Mouse (Mus musculus): ENCODE data around the gene Dapl1. TPM values are rescaled to one million over a fixed set of nuclear protein-coding genes. Genes with fewer than 3 reads are reported as not detected.

Gene Dapl1
- total and polyA plus RNA-seq, 2 experiments from 2014 or later: 5.2 TPM; not detected in 1

- no peak overlapping the region for H3K4me2 ChIP-seq (ENCODE audit: low read depth, low read length, poor library complexity, severe bottlenecking)
- TF ChIP-seq CTCF (IDR thresholded peaks at IDR 0.05): no peak
Measured at GRCm38 (mm10) chr2:59485080-59485479, 627 bp downstream of the Dapl1 start.

DNA sequence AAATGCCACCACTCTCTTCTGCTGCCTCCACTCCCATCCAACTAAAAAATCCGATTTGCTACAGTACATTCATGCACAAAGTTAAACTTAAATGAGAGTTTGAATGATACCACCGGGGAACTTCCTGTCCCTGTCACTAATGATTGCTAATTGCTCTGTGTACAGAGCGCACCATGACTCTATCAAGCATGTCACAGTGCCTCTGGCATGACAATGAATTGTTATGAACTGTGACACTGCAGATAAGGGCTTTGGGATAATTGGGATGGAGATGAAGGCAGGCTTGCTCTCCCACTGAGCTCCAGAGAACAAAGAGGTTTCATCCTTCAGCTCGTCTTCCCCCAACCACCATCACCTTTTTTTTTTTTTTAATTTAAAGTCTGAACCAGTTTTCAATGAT lies 1.2 kb downstream of the Dapl1 start:
- Histone ChIP-seq H3K27ac (ENCODE audit: low read depth, low read length) (no peak overlapping the region), H3K4me1 (ENCODE audit: insufficient read depth, low read length) (no peaks in the 10 kb centered on the region), H3K9ac (replicated peaks; ENCODE audit: low read length, poor library complexity, severe bottlenecking) (no peak overlapping the region), H3K9me3 (ENCODE audit: low read length) (no peaks in the 10 kb centered on the region), H3K27me3 (ENCODE audit: insufficient read depth, low read length) (no peaks in the 10 kb centered on the region), H3K36me3 (ENCODE audit: insufficient read depth, low read length) (no peaks in the 10 kb centered on the region), H3K4me2 (ENCODE audit: low read depth, low read length, poor library complexity, severe bottlenecking) (no peak overlapping the region), H3K4me3 (ENCODE audit: low read depth, low read length) (no peak overlapping the region)
- TF ChIP-seq CTCF (IDR thresholded peaks at IDR 0.05): no peak
- ATAC-seq (ENCODE audit: low FRiP score) (peak; percentile 66; the same call in 1 of the 2 replicates), DNase-seq (ENCODE audit: low spot score) (peak; percentile 48)
- WGBS: 24% methylated on average over 4 of the region's 4 CpGs

More at GRCm38 (mm10) chr2:59485080-59485479, 627 bp downstream of the Dapl1 start:
- no peaks in the 10 kb centered on the region for H3K4me1 ChIP-seq (ENCODE audit: insufficient read depth, low read length)
- no peak overlapping the region for H3K9ac ChIP-seq (replicated peaks; ENCODE audit: low read length, poor library complexity, severe bottlenecking)
- ATAC-seq (ENCODE audit: low FRiP score) (no peak), DNase-seq (ENCODE audit: low spot score) (no peak)
- no peak overlapping the region for H3K4me3 ChIP-seq (ENCODE audit: low read depth, low read length)
- no peaks in the 10 kb centered on the region for H3K36me3 ChIP-seq (ENCODE audit: insufficient read depth, low read length)
- H3K27me3 ChIP-seq (ENCODE audit: insufficient read depth, low read length): no peaks in the 10 kb centered on the region
- 54% methylated on average over 2 of the region's 2 CpGs for WGBS
- H3K27ac ChIP-seq (ENCODE audit: low read depth, low read length): no peak overlapping the region
- H3K9me3 ChIP-seq (ENCODE audit: low read length): no peaks in the 10 kb centered on the region

DNA sequence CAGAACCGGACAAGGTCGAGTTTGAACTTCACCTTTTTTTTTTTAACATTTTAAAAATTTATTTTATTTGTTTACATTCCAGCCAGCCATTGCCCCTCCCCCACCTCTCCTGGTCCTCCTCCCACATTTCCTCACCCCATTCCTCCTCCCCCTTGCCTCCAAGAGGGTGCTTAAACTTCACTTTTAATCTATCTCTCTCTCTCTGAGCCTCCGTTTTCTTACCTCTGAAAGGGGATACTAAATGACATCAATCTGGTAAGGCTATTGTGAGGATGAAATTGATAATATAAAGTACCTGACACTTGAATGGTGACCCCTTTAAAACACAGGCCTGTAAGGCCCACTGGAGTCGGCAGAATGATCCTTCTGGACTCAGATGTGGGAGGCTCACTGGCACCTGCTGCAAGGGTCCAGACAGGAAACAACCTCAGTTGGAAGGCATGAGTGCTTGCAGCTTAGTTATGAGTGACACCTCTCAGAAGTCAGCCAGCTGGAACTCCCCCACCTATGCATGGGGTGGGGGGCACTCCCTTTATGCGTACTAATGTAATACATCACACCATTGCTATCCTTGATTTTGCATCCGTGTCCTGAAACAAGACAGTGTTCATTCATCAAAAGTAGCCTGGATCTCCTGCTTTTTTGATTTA lies 1.9 kb downstream of the Dapl1 start:
- WGBS: 55% methylated on average over 6 of the region's 6 CpGs
- no peak overlapping the region for H3K9ac ChIP-seq (replicated peaks; ENCODE audit: low read length, poor library complexity, severe bottlenecking)
- H3K27me3 ChIP-seq (ENCODE audit: insufficient read depth, low read length): no peaks in the 10 kb centered on the region
- TF ChIP-seq CTCF (IDR thresholded peaks at IDR 0.05): no peak
- no peak for DNase-seq (ENCODE audit: low spot score)
- no peak overlapping the region for H3K27ac ChIP-seq (ENCODE audit: low read depth, low read length)
- no peak for ATAC-seq (ENCODE audit: low FRiP score)
- H3K4me1 ChIP-seq (ENCODE audit: insufficient read depth, low read length): no peaks in the 10 kb centered on the region
- no peak overlapping the region for H3K4me3 ChIP-seq (ENCODE audit: low read depth, low read length)
- H3K9me3 ChIP-seq (ENCODE audit: low read length): no peaks in the 10 kb centered on the region
- H3K4me2 ChIP-seq (ENCODE audit: low read depth, low read length, poor library complexity, severe bottlenecking): no peak overlapping the region
- no peaks in the 10 kb centered on the region for H3K36me3 ChIP-seq (ENCODE audit: insufficient read depth, low read length)

- Histone ChIP-seq H3K27me3 (ENCODE audit: insufficient read depth, low read length) (no peaks in the 10 kb centered on the region), H3K4me1 (ENCODE audit: insufficient read depth, low read length) (no peaks in the 10 kb centered on the region), H3K4me2 (ENCODE audit: low read depth, low read length, poor library complexity, severe bottlenecking) (no peak overlapping the region), H3K36me3 (ENCODE audit: insufficient read depth, low read length) (no peaks in the 10 kb centered on the region), H3K4me3 (ENCODE audit: low read depth, low read length) (no peak overlapping the region), H3K9me3 (ENCODE audit: low read length) (no peaks in the 10 kb centered on the region), H3K9ac (replicated peaks; ENCODE audit: low read length, poor library complexity, severe bottlenecking) (no peak overlapping the region), H3K27ac (ENCODE audit: low read depth, low read length) (no peak overlapping the region)
- TF ChIP-seq CTCF (IDR thresholded peaks at IDR 0.05): no peak
- no peak for ATAC-seq (ENCODE audit: low FRiP score)
- DNase-seq (ENCODE audit: low spot score): no peak
- 75% methylated on average over 2 of the region's 2 CpGs for WGBS
Measured at GRCm38 (mm10) chr2:59488235-59488634, 3.8 kb downstream of the Dapl1 start.

GRCm38 (mm10) chr2:59490353-59490752 lies 5.9 kb downstream of the Dapl1 start:
- Histone ChIP-seq H3K27me3 (ENCODE audit: insufficient read depth, low read length) (no peaks in the 10 kb centered on the region), H3K9ac (replicated peaks; ENCODE audit: low read length, poor library complexity, severe bottlenecking) (no peak overlapping the region), H3K9me3 (ENCODE audit: low read length) (no peaks in the 10 kb centered on the region), H3K4me3 (ENCODE audit: low read depth, low read length) (no peak overlapping the region), H3K4me2 (ENCODE audit: low read depth, low read length, poor library complexity, severe bottlenecking) (no peak overlapping the region), H3K27ac (ENCODE audit: low read depth, low read length) (no peak overlapping the region), H3K4me1 (ENCODE audit: insufficient read depth, low read length) (no peaks in the 10 kb centered on the region), H3K36me3 (ENCODE audit: insufficient read depth, low read length) (no peaks in the 10 kb centered on the region)
- TF ChIP-seq CTCF (IDR thresholded peaks at IDR 0.05): no peak
- DNase-seq (ENCODE audit: low spot score) (no peak), ATAC-seq (ENCODE audit: low FRiP score) (no peak)
- 79% methylated on average over 7 of the region's 7 CpGs for WGBS

GRCm38 (mm10) chr2:59493445-59494085 lies 9.1 kb downstream of the Dapl1 start:
- Histone ChIP-seq H3K36me3 (ENCODE audit: insufficient read depth, low read length) (no peaks in the 10 kb centered on the region), H3K27me3 (ENCODE audit: insufficient read depth, low read length) (no peaks in the 10 kb centered on the region), H3K9me3 (ENCODE audit: low read length) (no peaks in the 10 kb centered on the region), H3K4me2 (ENCODE audit: low read depth, low read length, poor library complexity, severe bottlenecking) (no peak overlapping the region), H3K4me3 (ENCODE audit: low read depth, low read length) (no peak overlapping the region), H3K27ac (ENCODE audit: low read depth, low read length) (no peak overlapping the region), H3K9ac (replicated peaks; ENCODE audit: low read length, poor library complexity, severe bottlenecking) (no peak overlapping the region), H3K4me1 (ENCODE audit: insufficient read depth, low read length) (no peaks in the 10 kb centered on the region)
- DNase-seq (ENCODE audit: low spot score): no peak
- ATAC-seq (ENCODE audit: low FRiP score): no peak
- no peak for TF ChIP-seq CTCF (IDR thresholded peaks at IDR 0.05)
- WGBS: 22% methylated on average over 13 of the region's 13 CpGs
